Mouse (Mus musculus): ENCODE data around the gene Serpinh1. TPM values are rescaled to one million over a fixed set of nuclear protein-coding genes. Genes with fewer than 3 reads are reported as not detected.
A peak's percentile ranks its signal among the peaks of the same experiment; 100 is the strongest.
"Not testable (repeated sequence)": the region's sequence is repeated elsewhere in the genome, so short reads cannot be mapped to it uniquely, and the experiment has no call there.

Serpinh1 gene
- polyA plus RNA-seq, 1 experiment from 2014 or later = 0.11 TPM

DNA sequence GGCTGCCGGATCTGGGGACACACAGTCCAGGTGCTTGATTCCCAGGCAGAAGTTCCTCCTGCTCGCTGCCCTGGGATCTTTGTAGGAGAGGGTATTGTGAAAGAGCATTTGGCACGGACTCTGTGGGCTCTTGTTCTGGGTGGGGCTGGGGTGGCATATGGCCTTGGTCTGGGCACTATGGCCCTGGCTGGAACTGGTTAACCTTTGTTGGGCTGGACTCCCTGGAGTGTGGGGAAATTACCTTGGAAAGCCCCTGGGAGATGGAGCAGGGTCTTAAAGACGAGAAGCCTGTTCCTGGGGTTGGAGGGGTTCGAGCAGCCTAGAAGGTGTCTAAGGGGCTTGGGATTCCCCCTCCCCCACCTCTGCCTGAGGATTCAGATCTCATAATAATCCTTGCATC, 30.2 kb upstream of the Serpinh1 start:
- 86% methylated on average over 5 of the region's 5 CpGs for WGBS (ENCODE audit: missing documents)
- no peak overlapping the region for H3K4me3 ChIP-seq (ENCODE audit: inconsistent target)
- no peaks in the 10 kb centered on the region for H3K36me3 ChIP-seq (ENCODE audit: inconsistent target)
- no peak overlapping the region for H3K27ac ChIP-seq
- no peaks in the 10 kb centered on the region; the same call in 1 of the 2 replicates for H3K79me2 ChIP-seq (ENCODE audit: inconsistent target)

DNA sequence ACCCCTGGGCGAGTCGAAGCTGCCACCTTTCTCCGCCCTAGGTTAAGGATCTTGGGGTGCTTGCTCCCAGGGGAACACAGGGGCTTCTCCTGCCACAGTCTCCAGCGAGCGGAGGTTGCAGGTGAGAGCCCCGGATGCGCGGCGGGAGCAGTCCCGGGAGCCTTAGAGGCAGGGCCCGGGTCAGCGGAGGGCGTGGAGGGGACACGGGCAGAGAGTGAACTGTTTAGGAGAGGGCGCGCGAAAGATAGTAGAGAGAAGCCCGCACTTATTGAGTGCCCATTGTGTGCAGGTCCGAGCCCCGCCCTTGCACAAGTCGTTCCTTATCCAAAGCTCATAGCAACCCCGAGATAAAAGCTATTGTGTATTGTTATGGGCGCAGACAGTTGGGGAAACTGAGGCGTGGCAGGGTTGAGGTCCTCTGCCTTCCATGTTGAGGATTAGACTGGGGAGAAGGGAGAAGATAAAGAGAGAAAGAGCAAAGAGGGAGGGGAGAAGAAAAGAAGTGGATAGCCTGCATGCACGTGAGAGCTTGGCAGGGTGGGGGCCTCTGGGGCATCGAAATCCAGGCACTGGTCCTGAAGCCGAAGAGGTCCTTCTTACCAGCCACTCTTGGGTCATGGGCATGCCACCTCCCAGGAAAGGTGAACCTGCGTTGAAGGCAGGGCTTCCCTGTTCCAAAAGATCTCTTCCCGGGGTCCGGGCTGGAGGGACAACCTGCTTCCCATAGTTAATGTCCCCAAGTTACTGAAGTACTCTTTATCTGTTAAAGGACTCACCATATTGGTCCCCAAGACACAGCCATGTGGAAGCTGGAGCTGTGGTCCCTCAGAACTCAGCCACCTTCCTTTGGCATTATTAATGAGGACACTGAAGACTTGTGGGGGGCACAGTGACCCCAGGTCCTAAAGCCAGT, 29.3 kb upstream of the Serpinh1 start:
- 21% methylated on average over 28 of the region's 30 CpGs for WGBS (ENCODE audit: missing documents)
- no peak overlapping the region for H3K27ac ChIP-seq
- H3K4me3 ChIP-seq (ENCODE audit: inconsistent target) = peak overlapping the region; percentile 61
- H3K79me2 ChIP-seq (ENCODE audit: inconsistent target) = no peaks in the 10 kb centered on the region; the same call in 1 of the 2 replicates
- H3K36me3 ChIP-seq (ENCODE audit: inconsistent target) = no peaks in the 10 kb centered on the region

DNA sequence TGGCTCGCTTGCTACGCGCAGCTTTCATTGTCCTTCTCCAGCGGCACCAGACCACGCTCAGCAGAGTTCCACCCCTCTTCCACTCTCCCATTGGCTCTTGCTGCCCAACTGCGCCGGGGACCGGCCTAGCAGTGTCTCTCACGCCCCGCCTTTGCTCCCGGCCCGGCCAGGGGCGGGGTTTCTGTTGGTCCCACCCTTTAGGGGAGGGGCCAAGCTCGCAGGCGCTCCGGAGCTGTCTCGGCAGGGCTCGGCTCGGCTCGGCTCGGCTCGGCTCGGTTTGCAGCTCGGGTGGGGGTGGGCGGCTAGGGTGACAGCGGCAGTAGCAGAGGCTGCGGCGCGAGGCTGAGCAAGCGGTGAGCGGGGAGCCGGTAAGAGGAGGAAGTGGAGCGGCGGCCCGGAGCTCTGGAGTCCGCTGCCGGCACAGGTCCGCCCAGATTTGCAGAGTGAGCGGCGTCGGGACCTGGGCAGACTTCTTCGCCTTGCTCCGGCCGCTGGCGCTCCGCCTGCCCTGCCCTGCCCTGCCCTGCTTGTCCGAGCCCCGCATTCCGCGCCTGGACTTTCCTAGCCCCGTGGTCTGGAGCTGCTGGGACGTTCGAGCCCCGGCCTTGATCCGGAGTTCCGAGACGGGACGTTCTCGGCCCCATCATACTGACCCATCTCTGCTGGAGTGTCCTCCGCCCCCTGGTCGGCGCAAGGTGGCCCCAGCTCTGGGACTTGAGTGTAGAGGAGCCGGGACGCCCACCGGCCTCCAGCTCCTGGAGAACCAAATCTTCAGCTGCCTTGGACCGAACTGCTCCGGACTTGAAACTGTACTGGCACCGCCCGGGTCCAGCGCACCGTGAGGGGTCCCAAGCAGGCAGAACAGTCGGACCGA, 28.4 kb upstream of the Serpinh1 start, which contains the start of gene Gdpd5:
Gene Gdpd5, plus strand, starts transcription at position 201 of the 874 bp plus-strand sequence.
- Histone ChIP-seq H3K36me3 (ENCODE audit: inconsistent target) (no peaks in the 10 kb centered on the region), H3K27ac (peak within 1 kb of the TSS; percentile 87), H3K4me3 (ENCODE audit: inconsistent target) (peak within 1 kb of the TSS; percentile 61), H3K79me2 (ENCODE audit: inconsistent target) (no peaks in the 10 kb centered on the region; the same call in 1 of the 2 replicates)
- WGBS (ENCODE audit: missing documents) = under 1% methylated on average over 71 of the region's 73 CpGs

DNA sequence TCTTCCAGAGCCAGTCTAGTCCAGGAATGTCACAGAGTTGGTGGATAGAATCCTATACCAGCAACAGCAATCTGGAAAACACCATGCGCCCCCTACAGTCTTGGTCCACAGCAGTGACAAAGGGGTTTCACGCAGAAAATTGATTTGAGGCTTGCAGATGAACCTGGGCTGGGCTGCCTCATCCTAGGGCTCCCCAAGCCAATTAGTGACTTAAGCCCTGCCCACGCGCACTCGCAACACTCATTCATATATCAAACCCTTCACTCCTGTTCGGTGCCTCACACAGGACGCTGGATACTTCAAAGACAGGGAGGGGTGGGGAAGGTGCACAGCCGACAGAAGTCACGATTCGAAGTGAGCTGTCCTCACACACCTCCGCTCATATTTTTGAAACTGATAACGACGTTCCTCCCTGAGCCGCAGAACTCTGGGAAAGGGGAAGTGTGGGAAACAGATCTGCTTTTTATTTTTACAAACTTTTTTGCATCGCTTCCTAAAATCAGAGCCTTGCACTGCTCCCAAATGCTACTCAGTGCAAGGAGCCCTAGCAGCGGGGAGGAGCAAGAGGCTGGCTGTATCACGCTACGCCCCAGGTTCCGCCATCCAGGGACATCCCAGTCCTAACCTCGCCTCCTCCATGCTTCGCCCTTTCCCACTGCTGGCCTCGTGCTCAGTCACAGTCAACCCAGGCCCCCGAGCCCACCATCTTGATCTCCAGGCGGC, 27.6 kb upstream of the Serpinh1 start:
- peak overlapping the region; percentile 87 for H3K27ac ChIP-seq
- WGBS (ENCODE audit: missing documents) = 2% methylated on average over 24 of the region's 24 CpGs
- no peaks in the 10 kb centered on the region; the same call in 1 of the 2 replicates for H3K79me2 ChIP-seq (ENCODE audit: inconsistent target)

DNA sequence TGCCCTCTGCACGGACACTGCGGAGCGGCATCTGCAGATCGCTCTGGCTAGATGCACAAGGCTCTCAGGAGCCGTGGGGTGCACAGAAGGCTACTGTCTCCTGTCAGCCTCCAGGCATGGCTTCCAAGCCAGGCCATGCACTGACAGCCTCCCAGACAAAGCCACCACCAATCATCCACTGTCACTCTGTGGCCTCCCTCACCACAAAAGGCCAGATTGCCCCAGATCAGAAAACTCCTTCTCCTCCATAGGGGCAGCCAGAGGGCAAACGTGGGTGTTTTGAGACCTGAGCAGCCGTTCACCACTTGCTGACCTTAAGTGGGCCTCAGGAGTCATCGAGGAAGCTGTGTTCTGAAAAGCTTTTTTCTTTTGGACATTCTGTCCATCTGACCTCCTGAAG, 25.8 kb upstream of the Serpinh1 start:
- no peaks in the 10 kb centered on the region; the same call in 1 of the 2 replicates for H3K79me2 ChIP-seq (ENCODE audit: inconsistent target)
- no peak overlapping the region for H3K4me3 ChIP-seq (ENCODE audit: inconsistent target)
- WGBS (ENCODE audit: missing documents) = 89% methylated on average over 8 of the region's 8 CpGs
- no peak overlapping the region for H3K27ac ChIP-seq
- no peaks in the 10 kb centered on the region for H3K36me3 ChIP-seq (ENCODE audit: inconsistent target)

More for the DNA sequence above, 27.6 kb upstream of the Serpinh1 start:
- peak overlapping the region; percentile 44 for H3K4me3 ChIP-seq (ENCODE audit: inconsistent target)
- H3K36me3 ChIP-seq (ENCODE audit: inconsistent target) = no peaks in the 10 kb centered on the region

DNA sequence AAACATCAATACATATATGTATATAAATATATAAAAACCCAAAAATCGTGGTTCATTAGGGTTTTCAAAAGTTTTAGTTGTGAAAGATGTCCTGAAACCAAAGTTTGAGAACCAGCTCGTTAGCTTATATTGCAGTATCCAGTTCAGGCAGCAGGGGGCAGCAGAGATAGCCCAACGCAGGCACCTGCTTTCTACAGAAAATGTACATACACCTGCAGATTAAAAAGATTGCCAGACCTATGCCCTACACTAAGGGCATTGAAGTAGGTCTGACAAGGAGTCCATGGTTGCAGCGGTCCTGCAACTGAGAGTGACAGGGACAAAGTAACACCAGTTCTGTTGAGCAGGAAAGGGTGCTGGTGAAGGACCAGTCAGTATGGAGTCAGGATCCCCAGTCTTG, 22.4 kb upstream of the Serpinh1 start:
- no peak overlapping the region for H3K4me3 ChIP-seq (ENCODE audit: inconsistent target)
- no peaks in the 10 kb centered on the region for H3K79me2 ChIP-seq (ENCODE audit: inconsistent target)
- H3K36me3 ChIP-seq (ENCODE audit: inconsistent target) = no peaks in the 10 kb centered on the region
- H3K27ac ChIP-seq = no peak overlapping the region
- 5% methylated on average over 4 of the region's 4 CpGs for WGBS (ENCODE audit: missing documents)

DNA sequence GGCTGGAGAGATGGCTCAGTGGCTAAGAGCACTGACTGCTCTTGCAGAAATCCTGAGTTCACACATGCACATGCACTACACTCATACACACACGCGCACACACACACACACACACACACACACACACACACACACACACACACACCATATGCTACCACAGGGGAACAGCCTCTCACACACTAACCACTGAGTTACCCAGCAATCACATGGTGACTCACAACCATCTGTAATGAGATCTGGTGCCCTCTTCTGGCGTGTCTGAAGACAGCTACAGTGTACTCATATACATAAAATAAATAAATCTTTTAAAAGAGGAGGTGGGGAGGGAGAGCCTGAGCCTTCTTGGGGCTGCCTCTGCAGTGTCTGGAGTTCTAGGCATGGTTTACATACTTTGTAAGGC, 21.3 kb upstream of the Serpinh1 start:
- H3K4me3 ChIP-seq (ENCODE audit: inconsistent target); H3K79me2 ChIP-seq (ENCODE audit: inconsistent target); H3K27ac ChIP-seq; H3K36me3 ChIP-seq (ENCODE audit: inconsistent target): not testable (repeated sequence)
- WGBS (ENCODE audit: missing documents) = 84% methylated on average over 3 of the region's 3 CpGs

DNA sequence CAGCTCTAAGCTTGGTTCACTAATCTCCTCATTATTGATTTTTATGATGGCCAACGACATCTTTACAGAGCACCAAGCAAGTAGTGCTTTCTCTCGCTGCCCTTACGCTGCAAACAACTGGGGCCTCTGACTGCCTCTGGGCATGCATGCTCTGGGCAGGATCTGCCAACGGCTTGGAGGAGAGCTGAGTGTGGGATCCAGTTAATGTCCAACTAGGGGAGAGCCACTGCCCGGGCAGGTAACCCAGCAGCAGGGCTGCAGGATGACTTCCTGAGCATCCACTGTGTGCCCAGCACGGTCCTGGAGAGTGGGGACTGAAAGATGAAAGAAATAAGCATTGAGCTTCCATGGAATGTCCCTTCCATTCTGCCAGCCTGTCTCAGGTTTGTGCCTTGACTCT, 13.7 kb upstream of the Serpinh1 start:
- no peak overlapping the region for H3K4me3 ChIP-seq (ENCODE audit: inconsistent target)
- no peaks in the 10 kb centered on the region for H3K36me3 ChIP-seq (ENCODE audit: inconsistent target)
- H3K79me2 ChIP-seq (ENCODE audit: inconsistent target) = no peaks in the 10 kb centered on the region
- 91% methylated on average over 5 of the region's 6 CpGs for WGBS (ENCODE audit: missing documents)
- H3K27ac ChIP-seq = no peak overlapping the region

DNA sequence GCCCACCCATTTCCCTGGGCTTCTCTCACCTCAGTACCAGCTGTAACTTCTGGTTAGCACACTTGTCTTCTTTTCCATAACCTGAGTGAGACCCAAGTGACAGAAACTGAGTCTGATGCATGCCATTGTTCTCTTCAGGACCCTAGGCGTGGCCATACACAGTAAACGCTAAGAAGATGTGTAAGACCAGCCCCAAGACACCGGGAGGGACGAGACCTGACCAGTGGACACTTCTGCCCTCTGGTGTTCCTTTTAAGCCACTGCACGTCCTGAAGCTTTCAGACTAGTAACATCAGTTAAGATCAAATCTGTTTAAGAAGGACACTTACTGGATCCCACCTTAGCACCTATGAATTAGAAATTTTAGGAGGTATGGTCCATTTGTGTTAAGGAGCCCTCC, 12.0 kb upstream of the Serpinh1 start:
- WGBS (ENCODE audit: missing documents) = 1% methylated on average over 5 of the region's 5 CpGs
- Histone ChIP-seq H3K79me2 (ENCODE audit: inconsistent target) (no peaks in the 10 kb centered on the region), H3K27ac (no peak overlapping the region), H3K4me3 (ENCODE audit: inconsistent target) (no peak overlapping the region), H3K36me3 (ENCODE audit: inconsistent target) (no peaks in the 10 kb centered on the region)

DNA sequence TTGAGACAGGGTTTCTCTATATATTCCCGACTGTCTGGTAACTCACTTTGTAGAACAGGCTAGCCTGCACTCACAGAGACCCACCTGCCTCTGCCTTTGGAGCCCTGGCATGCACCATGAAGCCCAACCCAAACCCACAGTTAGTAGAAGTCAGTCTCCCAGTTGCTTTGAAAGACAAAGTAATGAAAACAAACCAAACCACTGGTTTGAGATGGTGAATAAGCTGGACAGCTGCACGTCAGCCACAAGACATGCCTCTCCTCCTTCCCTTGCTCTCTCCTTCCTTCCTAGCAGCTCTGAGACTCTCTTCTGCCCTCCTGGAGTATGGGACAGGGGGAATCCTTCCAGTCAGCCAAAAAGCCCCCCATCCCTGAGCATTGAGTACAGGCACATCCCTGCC, 9.1 kb upstream of the Serpinh1 start:
- Histone ChIP-seq H3K79me2 (ENCODE audit: inconsistent target) (no peaks in the 10 kb centered on the region), H3K36me3 (ENCODE audit: inconsistent target) (no peaks in the 10 kb centered on the region), H3K4me3 (ENCODE audit: inconsistent target) (no peak overlapping the region), H3K27ac (no peak overlapping the region)
- 77% methylated on average over 2 of the region's 2 CpGs for WGBS (ENCODE audit: missing documents)

DNA sequence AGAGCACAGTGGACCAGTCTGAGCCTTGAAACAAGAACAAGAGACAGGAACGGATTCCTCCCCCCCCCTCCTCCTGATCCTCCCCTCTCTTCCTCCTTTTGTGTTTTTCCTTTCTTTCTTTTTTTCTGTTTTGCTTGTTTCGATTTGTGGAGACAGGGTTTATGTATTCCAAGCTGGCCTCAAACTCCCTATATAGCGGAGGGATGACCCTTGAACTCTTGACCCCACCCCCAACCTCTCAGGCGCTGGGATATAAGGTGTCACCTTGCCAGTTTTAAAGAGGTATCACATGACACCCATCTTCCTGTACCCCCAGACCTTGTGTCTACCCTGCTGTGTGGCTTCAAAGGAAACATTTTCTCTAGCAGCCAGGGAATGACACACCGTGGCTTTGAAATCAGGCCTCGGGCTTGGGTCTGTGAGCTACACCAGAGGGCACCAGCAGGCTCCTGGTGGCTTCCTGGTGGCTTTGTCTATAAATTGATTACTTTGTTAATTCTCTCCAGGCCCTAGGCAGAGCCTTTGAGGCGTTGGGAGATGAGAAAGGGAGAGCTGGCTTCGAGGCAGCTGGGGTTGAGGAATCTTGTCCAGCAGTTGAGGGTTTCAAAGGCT, 7.9 kb upstream of the Serpinh1 start:
- Histone ChIP-seq H3K79me2 (ENCODE audit: inconsistent target) (no peaks in the 10 kb centered on the region), H3K27ac (no peak overlapping the region), H3K4me3 (ENCODE audit: inconsistent target) (no peak overlapping the region), H3K36me3 (ENCODE audit: inconsistent target) (no peaks in the 10 kb centered on the region)
- 72% methylated on average over 8 of the region's 8 CpGs for WGBS (ENCODE audit: missing documents)

DNA sequence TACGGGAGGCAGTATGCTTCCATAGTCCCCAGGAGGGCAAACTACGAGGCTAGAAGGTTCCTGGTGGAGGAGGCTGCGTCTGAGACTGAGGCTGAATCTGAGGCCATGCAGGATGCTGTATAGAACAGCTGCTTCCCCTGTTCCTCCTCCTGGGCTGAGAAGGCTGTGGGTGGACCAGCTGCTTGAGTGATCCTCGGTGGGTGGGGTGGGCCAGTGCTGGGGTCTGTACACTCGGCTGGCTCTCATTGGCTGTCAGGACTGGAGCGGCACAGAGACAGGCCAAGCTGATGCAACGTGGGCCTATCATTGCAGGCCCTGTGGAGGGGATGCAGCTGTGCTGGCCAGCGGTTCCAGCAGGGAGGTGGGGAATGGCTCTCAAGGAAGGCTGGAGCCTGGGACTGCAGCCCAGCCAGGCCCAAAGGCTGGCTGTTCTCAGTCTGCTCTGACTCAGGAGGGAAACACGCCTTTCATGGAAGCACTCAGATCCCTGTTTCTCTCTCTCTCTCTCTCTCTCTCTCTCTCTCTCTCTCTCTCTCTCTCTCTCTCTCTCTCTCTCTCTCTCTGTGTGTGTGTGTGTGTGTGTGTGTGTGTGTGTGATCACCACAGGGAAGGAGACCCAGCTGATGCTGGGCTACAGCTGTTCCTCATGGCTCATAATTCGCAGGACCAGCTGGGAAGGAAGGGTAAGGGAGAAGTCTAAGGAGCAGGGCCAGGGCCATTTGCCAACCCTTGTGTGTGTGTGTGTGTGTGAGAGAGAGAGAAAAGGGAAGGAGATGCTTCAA, 7.2 kb upstream of the Serpinh1 start:
- no peak overlapping the region for H3K27ac ChIP-seq

DNA sequence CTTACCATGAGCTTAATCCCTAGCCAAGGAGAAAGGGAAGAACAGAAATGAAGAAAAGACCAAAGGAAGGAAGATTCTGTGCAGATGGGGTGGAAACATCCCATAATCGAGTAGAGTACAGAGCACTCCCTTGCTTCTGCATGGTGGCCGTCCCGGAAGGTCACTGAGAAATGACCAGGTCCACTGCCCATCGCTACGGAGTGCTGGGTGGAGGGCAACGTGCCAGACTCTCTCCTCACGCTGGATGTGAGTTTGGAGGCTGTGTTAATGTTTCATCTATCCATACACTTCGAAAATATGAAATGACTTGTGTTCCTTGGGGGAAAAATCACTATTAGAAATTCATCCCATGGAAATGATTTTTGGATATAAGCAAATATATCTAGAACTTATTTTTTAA, 5.3 kb upstream of the Serpinh1 start:
- Histone ChIP-seq H3K27ac (no peak overlapping the region), H3K36me3 (ENCODE audit: inconsistent target) (no peaks in the 10 kb centered on the region), H3K4me3 (ENCODE audit: inconsistent target) (no peak overlapping the region), H3K79me2 (ENCODE audit: inconsistent target) (no peaks in the 10 kb centered on the region)
- WGBS (ENCODE audit: missing documents) = 94% methylated on average over 8 of the region's 8 CpGs

More for the DNA sequence above, 7.2 kb upstream of the Serpinh1 start:
- Histone ChIP-seq H3K36me3 (ENCODE audit: inconsistent target) (no peaks in the 10 kb centered on the region), H3K4me3 (ENCODE audit: inconsistent target) (no peak overlapping the region), H3K79me2 (ENCODE audit: inconsistent target) (no peaks in the 10 kb centered on the region)
- 39% methylated on average over 9 of the region's 10 CpGs for WGBS (ENCODE audit: missing documents)

Measured in macrophage (primary cell).